Mouse (Mus musculus): ENCODE data around the gene Cxcl14.
A peak's percentile ranks its signal among the peaks of the same experiment; 100 is the strongest.

The Cxcl14 gene

GRCm38 (mm10) chr13:56289261-56289660 is 7.1 kb downstream of the Cxcl14 start:
- DNase-seq (ENCODE audit: low spot score): no peak

- no peak for DNase-seq (ENCODE audit: low spot score)
These were observed 7.8 kb downstream of the Cxcl14 start for GRCm38 (mm10) chr13:56288601-56289000.

GRCm38 (mm10) chr13:56287091-56287490 is 9.3 kb downstream of the Cxcl14 start:
- DNase-seq (ENCODE audit: low spot score): no peak

- no peak for DNase-seq (ENCODE audit: low spot score)
These were observed 13.0 kb downstream of the Cxcl14 start for GRCm38 (mm10) chr13:56283321-56283720.

- DNase-seq (ENCODE audit: low spot score): no peak
These were observed 16.0 kb downstream of the Cxcl14 start for GRCm38 (mm10) chr13:56280356-56280755.

- DNase-seq (ENCODE audit: low spot score): peak; percentile 75
These were observed 16.9 kb downstream of the Cxcl14 start for GRCm38 (mm10) chr13:56279439-56279838.

GRCm38 (mm10) chr13:56275171-56275570 is 21.2 kb downstream of the Cxcl14 start:
- no peak for DNase-seq (ENCODE audit: low spot score)

- DNase-seq (ENCODE audit: low spot score): no peak
These were observed 26.2 kb downstream of the Cxcl14 start for GRCm38 (mm10) chr13:56270124-56270523.

- peak; percentile 21 for DNase-seq (ENCODE audit: low spot score)
These were observed 29.0 kb downstream of the Cxcl14 start for GRCm38 (mm10) chr13:56267396-56267795.

- peak; percentile 29 for DNase-seq (ENCODE audit: low spot score)
These were observed 29.9 kb downstream of the Cxcl14 start for GRCm38 (mm10) chr13:56266435-56266834.

GRCm38 (mm10) chr13:56265661-56266060 is 30.7 kb downstream of the Cxcl14 start:
- DNase-seq (ENCODE audit: low spot score): no peak

GRCm38 (mm10) chr13:56262269-56262668 is 34.1 kb downstream of the Cxcl14 start:
- no peak for DNase-seq (ENCODE audit: low spot score)

GRCm38 (mm10) chr13:56260344-56260780 is 36.0 kb downstream of the Cxcl14 start:
- DNase-seq (ENCODE audit: low spot score): no peak

- no peak for DNase-seq (ENCODE audit: low spot score)
These were observed 36.5 kb downstream of the Cxcl14 start for GRCm38 (mm10) chr13:56259926-56260250.

GRCm38 (mm10) chr13:56259021-56259925 is 37.1 kb downstream of the Cxcl14 start:
- DNase-seq (ENCODE audit: low spot score): no peak

- DNase-seq (ENCODE audit: low spot score): no peak
These were observed 37.9 kb downstream of the Cxcl14 start for GRCm38 (mm10) chr13:56258196-56259020.

GRCm38 (mm10) chr13:56257469-56258153 is 38.7 kb downstream of the Cxcl14 start:
- DNase-seq (ENCODE audit: low spot score): no peak

- DNase-seq (ENCODE audit: low spot score): no peak
These were observed 39.5 kb downstream of the Cxcl14 start for GRCm38 (mm10) chr13:56256716-56257299.

GRCm38 (mm10) chr13:56253379-56253778 is 43.0 kb downstream of the Cxcl14 start:
- DNase-seq (ENCODE audit: low spot score): no peak

- no peak for DNase-seq (ENCODE audit: low spot score)
These were observed 43.6 kb downstream of the Cxcl14 start for GRCm38 (mm10) chr13:56252783-56253182.

GRCm38 (mm10) chr13:56251924-56252619 is 44.3 kb downstream of the Cxcl14 start, which contains the start of gene Neurog1:
Neurog1 (minus strand) TSS chr13:56252163.
- no peak for DNase-seq (ENCODE audit: low spot score)
